Mouse (Mus musculus) small intestine, adult 2 months (tissue): ENCODE measurements around the gene Efnb3.

ENCODE experiments used
- CTCF ChIP-seq: fragments of 200-500 bp; IDR thresholded peaks from 2 replicates; pipeline ENCODE4 v1.5.1; 2012; ENCODE audit warnings: low read depth, mild to moderate bottlenecking, control low read depth, inconsistent platforms, low read length, moderate library complexity, mixed read lengths; ENCODE audit not compliant: insufficient replicate concordance, insufficient read length; ENCODE audit errors: extremely low read depth
- POLR2A ChIP-seq: fragments of 200-500 bp; IDR thresholded peaks from 2 replicates; pipeline ENCODE4 v1.6.1; 2012; ENCODE audit warnings: low read depth, mild to moderate bottlenecking, control low read depth, inconsistent platforms, low read length, moderate library complexity

GRCm38 (mm10) chr11:69590622-69591021, 30.6 kb upstream of the Efnb3 start:
- TF ChIP-seq POLR2A (no peak), CTCF (no peak)
